Mouse (Mus musculus) CH12.LX (cell line): ENCODE data around the gene Pla2g16. TPM values are rescaled to one million over a fixed set of nuclear protein-coding genes. Genes with fewer than 3 reads are reported as not detected.

Experiments
- DNase-seq: peaks from one replicate; pipeline ENCODE4 v3.0.0-alpha.2; 2013; ENCODE audit errors: extremely low read depth
- H3K27ac ChIP-seq: 2 replicates; pipeline ENCODE4 v1.5.1; 2012; ENCODE audit warnings: low read depth, mild to moderate bottlenecking, control low read depth, moderate library complexity; ENCODE audit not compliant: insufficient read depth
- H3K27me3 ChIP-seq: replicated peaks from 2 replicates; pipeline ENCODE3; 2012; ENCODE audit warnings: inconsistent platforms
- H3K36me3 ChIP-seq, 2 experiments: replicated peaks in 1 of 2; 2 replicates each; pipeline versions ENCODE3 to v1.6.1; 2012; ENCODE audit warnings: inconsistent platforms in 1 of 2, low read length in 1 of 2, mild to moderate bottlenecking in 1 of 2, mixed read lengths in 1 of 2, moderate library complexity in 1 of 2; ENCODE audit not compliant: control insufficient read depth in 1 of 2, insufficient read depth in 1 of 2
- H3K4me1 ChIP-seq, 2 experiments: 2 replicates each; pipeline ENCODE4 v1.6.1; 2012; ENCODE audit warnings: inconsistent platforms in 1 of 2, moderate library complexity in 1 of 2; ENCODE audit not compliant: insufficient read depth in 2 of 2, control insufficient read depth in 1 of 2
- H3K4me2 ChIP-seq: 2 replicates; pipeline ENCODE4 v1.6.1; 2012; ENCODE audit warnings: low read depth, mild to moderate bottlenecking, control low read depth; ENCODE audit not compliant: poor library complexity, insufficient read depth, severe bottlenecking
- H3K4me3 ChIP-seq, 3 experiments: fragments of 150-350 bp in 1 of 3; sonication (generic) in 1 of 3; replicated peaks in 1 of 3; 2 replicates each; pipeline versions ENCODE3 to v1.5.1; 2011 to 2012; ENCODE audit warnings: low read depth in 2 of 3, low read length in 2 of 3, mild to moderate bottlenecking in 2 of 3, moderate library complexity in 2 of 3, control low read depth in 1 of 3, improper control_type of control experiment in 1 of 3, inconsistent platforms in 1 of 3, mixed read lengths in 1 of 3; ENCODE audit not compliant: poor library complexity in 1 of 3
- H3K79me2 ChIP-seq: replicated peaks from 2 replicates; pipeline ENCODE4 v1.6.1; 2012; ENCODE audit warnings: mild to moderate bottlenecking, moderate library complexity; ENCODE audit not compliant: control insufficient read depth, poor library complexity, insufficient read depth, severe bottlenecking; ENCODE audit errors: extremely low read depth
- H3K9ac ChIP-seq: 2 replicates; pipeline ENCODE4 v1.6.1; 2012; ENCODE audit warnings: low read depth, mild to moderate bottlenecking, control low read depth, moderate library complexity; ENCODE audit not compliant: insufficient read depth
- H3K9me3 ChIP-seq: replicated peaks from 2 replicates; pipeline ENCODE3; 2012; ENCODE audit warnings: low read length, inconsistent platforms, mixed read lengths
- CHD1 ChIP-seq: IDR thresholded peaks from 2 replicates; pipeline ENCODE4 v1.6.1; 2012; ENCODE audit warnings: low read depth, low read length, improper control_type of control experiment, inconsistent platforms
- CHD2 ChIP-seq: IDR thresholded peaks from 2 replicates; pipeline ENCODE4 v1.6.1; 2011; ENCODE audit warnings: low read length, improper control_type of control experiment
- CTCF ChIP-seq, 2 experiments: IDR thresholded peaks in 1 of 2; conservative IDR thresholded peaks in 1 of 2; 2 replicates each; pipeline ENCODE4 v1.5.1; 2011 to 2012; ENCODE audit warnings: low read depth in 2 of 2, low read length in 2 of 2, improper control_type of control experiment in 1 of 2, inconsistent platforms in 1 of 2, mild to moderate bottlenecking in 1 of 2, moderate library complexity in 1 of 2
- E2F4 ChIP-seq: IDR thresholded peaks from 2 replicates; pipeline ENCODE4 v1.6.1; 2011; ENCODE audit warnings: low read depth, low read length, improper control_type of control experiment; ENCODE audit not compliant: insufficient replicate concordance
- GABPA ChIP-seq: IDR thresholded peaks from 2 replicates; pipeline ENCODE4 v1.6.1; 2012; ENCODE audit warnings: low read depth, low read length, improper control_type of control experiment, inconsistent platforms; ENCODE audit not compliant: insufficient replicate concordance
- HCFC1 ChIP-seq: IDR thresholded peaks from 2 replicates; pipeline ENCODE4 v1.6.1; 2012; ENCODE audit warnings: low read depth, mild to moderate bottlenecking, inconsistent platforms, low read length, improper control_type of control experiment
- IRF4 ChIP-seq: IDR thresholded peaks from 2 replicates; pipeline ENCODE4 v1.6.1; 2014; ENCODE audit warnings: low read depth, mild to moderate bottlenecking, inconsistent platforms, low read length, improper control_type of control experiment
- JUN ChIP-seq: IDR thresholded peaks from 2 replicates; pipeline ENCODE4 v1.6.1; 2011; ENCODE audit warnings: low read depth, mild to moderate bottlenecking, low read length, improper control_type of control experiment, moderate library complexity; ENCODE audit not compliant: insufficient read depth
- KAT2A ChIP-seq: IDR thresholded peaks from 2 replicates; pipeline ENCODE4 v1.6.1; 2012; ENCODE audit warnings: low read length, improper control_type of control experiment, inconsistent platforms; ENCODE audit not compliant: insufficient replicate concordance
- MAFK ChIP-seq: IDR thresholded peaks from 2 replicates; pipeline ENCODE4 v1.6.1; 2011; ENCODE audit warnings: low read length, improper control_type of control experiment; ENCODE audit not compliant: insufficient replicate concordance
- MAX ChIP-seq: IDR thresholded peaks from 2 replicates; pipeline ENCODE4 v1.6.1; 2011; ENCODE audit warnings: low read length, improper control_type of control experiment
- MAZ ChIP-seq: IDR thresholded peaks from 2 replicates; pipeline ENCODE4 v1.6.1; 2012; ENCODE audit warnings: low read depth, mild to moderate bottlenecking, inconsistent platforms, low read length, improper control_type of control experiment, moderate library complexity
- MEF2A ChIP-seq: IDR thresholded peaks from 2 replicates; pipeline ENCODE4 v1.6.1; 2014; ENCODE audit warnings: low read depth, mild to moderate bottlenecking, inconsistent platforms, low read length, improper control_type of control experiment, borderline replicate concordance
- MYC ChIP-seq: IDR thresholded peaks from 2 replicates; pipeline ENCODE4 v1.6.1; 2011; ENCODE audit warnings: low read depth, mild to moderate bottlenecking, improper control_type of control experiment, low read length
- NRF1 ChIP-seq: IDR thresholded peaks from 2 replicates; pipeline ENCODE4 v1.6.1; 2014; ENCODE audit warnings: low read depth, mild to moderate bottlenecking, inconsistent platforms, low read length, improper control_type of control experiment, moderate library complexity
- PAX5 ChIP-seq: IDR thresholded peaks from 2 replicates; pipeline ENCODE4 v1.6.1; 2012; ENCODE audit warnings: low read length, inconsistent platforms, mixed read lengths
- POLR2A ChIP-seq: IDR thresholded peaks from 2 replicates; pipeline ENCODE4 v1.6.1; 2011; ENCODE audit warnings: low read depth, mild to moderate bottlenecking, improper control_type of control experiment, low read length
- POLR2AphosphoS2 ChIP-seq: IDR thresholded peaks from 2 replicates; pipeline ENCODE4 v1.6.1; 2011; ENCODE audit warnings: low read depth, low read length, improper control_type of control experiment
- ZKSCAN1 ChIP-seq: IDR thresholded peaks from 2 replicates; pipeline ENCODE4 v1.6.1; 2012; ENCODE audit warnings: low read depth, inconsistent platforms, low read length, improper control_type of control experiment, borderline replicate concordance
- dilution Hi-C: fragments of 300-500 bp; cut with MboI; formaldehyde crosslinking; loops from 2 replicates; pipeline ENCODE4 v1.14.3; 2020; ENCODE audit warnings: low sequenced_read_pairs; ENCODE audit not compliant: extremely low pct_unique_long_range_greater_than_20kb, extremely low pct_ligation_motif_present
- in situ Hi-C: fragments of 300-500 bp; cut with MboI; formaldehyde crosslinking; loops from 3 replicates; pipeline ENCODE4 v1.14.3; 2019; ENCODE audit warnings: low sequenced_read_pairs, low pct_ligation_motif_present, low pct_unique_long_range_greater_than_20kb, mixed read lengths
- polyA plus RNA-seq: library from polyadenylated mRNA; unstranded; fragments of >175 nt; gene quantifications from 2 replicates; pipeline ENCODE4 v1.2.1, GENCODE M21; 2012; ENCODE audit warnings: low read depth; ENCODE audit not compliant: insufficient read length
- total RNA-seq, 2 experiments: library from RNA; depleted of rRNA; stranded (reverse); fragments of 300-350 nt in 1 of 2; fragments of >200 nt in 1 of 2; gene quantifications; 2 replicates each; pipeline ENCODE4 v1.2.3; 2012 to 2014

Pla2g16 gene
- total and polyA plus RNA-seq, 3 experiments, result 15.4 to 28.2 (median 19.5) TPM

GRCm38 (mm10) chr19:7585764-7586163 lies 28.5 kb downstream of the Pla2g16 start:
- H3K27me3 ChIP-seq, result no peaks in the 10 kb centered on the region
- dilution Hi-C loops, result no loop called here
- in situ Hi-C loops, result no loop called here
- H3K36me3 ChIP-seq, result peaks cover 19 to 42% of the 10 kb centered on the region in 2 experiments
- H3K4me3 ChIP-seq, result no peak overlapping the region
- no peak for DNase-seq
- no peak overlapping the region for H3K4me2 ChIP-seq
- H3K79me2 ChIP-seq, result no peaks in the 10 kb centered on the region
- peaks cover 4% of the 10 kb centered on the region for H3K9me3 ChIP-seq
- no peak for TF ChIP-seq ZKSCAN1
- TF ChIP-seq CHD1, result no peak
- no peak for TF ChIP-seq CHD2
- no peak for TF ChIP-seq MYC
- TF ChIP-seq MAFK, result no peak
- TF ChIP-seq GABPA, result no peak
- TF ChIP-seq E2F4, result no peak
- TF ChIP-seq MEF2A, result no peak
- TF ChIP-seq KAT2A, result no peak
- TF ChIP-seq MAZ, result no peak
- TF ChIP-seq POLR2AphosphoS2, result no peak
- no peak for TF ChIP-seq IRF4
- TF ChIP-seq JUN, result no peak
- TF ChIP-seq MAX, result no peak
- TF ChIP-seq POLR2A, result no peak
- no peak for TF ChIP-seq CTCF (conservative IDR thresholded peaks at IDR 0.05 in 1 of 2, IDR thresholded peaks at IDR 0.05 in 1 of 2; ENCODE audit: low read depth in 2 of 2, low read length in 2 of 2)
- no peak for TF ChIP-seq HCFC1
- no peak for TF ChIP-seq PAX5
- peaks cover 2 to 12% of the 10 kb centered on the region in 2 experiments; a peak in 3 of 4 replicates for H3K4me1 ChIP-seq
- H3K9ac ChIP-seq, result no peak overlapping the region
- H3K27ac ChIP-seq, result no peak overlapping the region

GRCm38 (mm10) chr19:7590795-7591194 lies 33.5 kb downstream of the Pla2g16 start:
- peaks cover 9 to 14% of the 10 kb centered on the region in 2 experiments for H3K36me3 ChIP-seq
- H3K4me3 ChIP-seq, result no peak overlapping the region
- peaks cover 0 to 3% of the 10 kb centered on the region in 2 experiments; a peak in 2 of 4 replicates for H3K4me1 ChIP-seq
- no peak for TF ChIP-seq MAZ
- no peak for TF ChIP-seq NRF1
- TF ChIP-seq KAT2A, result no peak
- no peak for TF ChIP-seq MYC
- H3K4me2 ChIP-seq, result no peak overlapping the region
- H3K9ac ChIP-seq, result no peak overlapping the region
- H3K9me3 ChIP-seq, result peaks cover 4% of the 10 kb centered on the region
- H3K27ac ChIP-seq, result no peak overlapping the region
- DNase-seq, result no peak
- no peaks in the 10 kb centered on the region for H3K79me2 ChIP-seq
- dilution Hi-C loops (no loop called here), in situ Hi-C loops (no loop called here)
- H3K27me3 ChIP-seq, result no peaks in the 10 kb centered on the region
